Mouse (Mus musculus): ENCODE results near the gene Rnaset2b. TPM values are rescaled to one million over a fixed set of nuclear protein-coding genes. Genes with fewer than 3 reads are reported as not detected.

The Rnaset2b gene
- 113 and 181 TPM in 2 replicates for total RNA-seq (2023)

DNA sequence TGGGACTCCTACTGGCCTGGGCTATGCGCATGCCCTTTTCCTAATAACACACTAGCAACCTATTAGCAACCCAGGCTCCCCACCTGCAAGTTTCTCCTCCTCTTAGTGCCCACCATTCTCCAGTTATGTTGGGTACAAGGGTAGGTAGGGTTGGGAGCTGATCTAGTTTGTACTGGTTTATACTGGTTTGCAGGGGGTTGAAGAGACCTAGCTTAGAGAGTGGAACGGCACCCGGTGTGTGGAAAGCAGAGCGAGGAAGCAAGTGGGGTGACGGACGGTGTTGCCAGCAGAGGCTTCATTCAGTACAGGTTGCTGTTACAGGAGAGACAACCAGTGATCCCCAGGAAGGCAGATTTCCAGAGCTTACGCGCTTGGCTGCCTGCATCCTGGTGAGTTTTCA, at the start of gene Rnaset2b:
Gene Rnaset2b, plus strand, starts transcription at position 301 of the 400 bp plus-strand sequence.

DNA sequence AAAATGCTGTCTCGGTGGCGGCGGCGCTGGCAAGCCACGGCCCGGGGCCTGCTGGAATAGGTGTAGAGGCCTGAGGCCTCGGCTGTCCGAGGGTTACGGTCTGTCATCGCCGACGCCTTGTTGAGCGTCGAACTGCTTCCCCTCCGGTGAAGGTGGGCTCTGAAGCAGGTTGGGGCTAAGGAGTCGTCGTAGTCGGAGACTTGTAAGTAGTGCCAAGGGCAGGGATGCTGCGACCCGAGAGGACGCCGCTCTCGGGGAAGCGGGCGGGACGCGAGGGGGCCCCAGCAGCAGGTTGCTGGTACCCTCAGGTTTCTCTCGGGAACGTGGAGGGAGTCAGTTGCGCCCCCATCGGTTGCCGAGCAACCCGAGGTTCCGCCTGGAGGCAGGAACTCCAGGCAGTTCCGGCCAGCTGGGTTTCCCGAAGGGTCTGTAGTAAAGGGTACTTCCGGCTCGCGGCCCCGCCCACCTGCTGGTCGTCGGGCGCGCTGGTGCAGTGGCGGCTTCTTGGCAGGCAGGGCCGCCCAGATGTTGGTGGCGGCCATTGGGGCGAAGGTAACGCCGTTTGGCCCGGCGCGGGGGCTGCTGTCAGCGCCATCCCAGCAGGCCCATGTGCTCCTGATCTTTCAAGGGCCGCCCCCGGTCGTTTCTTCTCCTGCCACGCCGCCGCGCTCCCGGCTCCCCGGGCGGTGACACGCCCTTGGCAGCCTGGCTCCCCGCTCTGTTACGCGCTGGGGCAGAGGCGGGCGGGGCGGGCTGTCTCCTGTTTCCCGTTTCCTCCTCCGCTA, 22.3 kb upstream of the Rnaset2b start, which contains the start of gene Rsph3b:
Gene Rsph3b, minus strand, starts transcription at position 699 of the 785 bp plus-strand sequence.

DNA sequence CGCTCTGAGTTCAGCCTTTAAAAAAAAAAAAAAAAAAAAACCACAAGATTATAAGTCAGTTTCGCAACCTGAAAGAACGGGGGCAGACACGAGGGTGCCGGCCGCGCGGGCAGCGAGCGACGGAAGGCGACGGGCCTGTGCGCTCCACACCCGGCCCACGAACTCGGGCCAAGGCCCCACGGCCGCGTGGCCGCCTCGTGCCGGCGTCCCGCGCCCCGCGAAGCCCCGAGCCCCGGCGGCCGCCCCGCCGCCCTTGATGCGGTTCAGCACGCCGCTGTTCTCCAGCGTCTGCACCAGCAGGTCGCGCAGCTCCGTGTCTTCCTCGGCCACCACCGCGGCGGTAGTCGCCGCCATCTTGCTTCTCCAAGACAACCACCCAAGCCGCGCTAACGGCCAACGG, 9.7 kb upstream of the Rnaset2b start, which contains the start of gene Tagap1:
Gene Tagap1, minus strand, starts transcription at position 381 of the 400 bp plus-strand sequence.

DNA sequence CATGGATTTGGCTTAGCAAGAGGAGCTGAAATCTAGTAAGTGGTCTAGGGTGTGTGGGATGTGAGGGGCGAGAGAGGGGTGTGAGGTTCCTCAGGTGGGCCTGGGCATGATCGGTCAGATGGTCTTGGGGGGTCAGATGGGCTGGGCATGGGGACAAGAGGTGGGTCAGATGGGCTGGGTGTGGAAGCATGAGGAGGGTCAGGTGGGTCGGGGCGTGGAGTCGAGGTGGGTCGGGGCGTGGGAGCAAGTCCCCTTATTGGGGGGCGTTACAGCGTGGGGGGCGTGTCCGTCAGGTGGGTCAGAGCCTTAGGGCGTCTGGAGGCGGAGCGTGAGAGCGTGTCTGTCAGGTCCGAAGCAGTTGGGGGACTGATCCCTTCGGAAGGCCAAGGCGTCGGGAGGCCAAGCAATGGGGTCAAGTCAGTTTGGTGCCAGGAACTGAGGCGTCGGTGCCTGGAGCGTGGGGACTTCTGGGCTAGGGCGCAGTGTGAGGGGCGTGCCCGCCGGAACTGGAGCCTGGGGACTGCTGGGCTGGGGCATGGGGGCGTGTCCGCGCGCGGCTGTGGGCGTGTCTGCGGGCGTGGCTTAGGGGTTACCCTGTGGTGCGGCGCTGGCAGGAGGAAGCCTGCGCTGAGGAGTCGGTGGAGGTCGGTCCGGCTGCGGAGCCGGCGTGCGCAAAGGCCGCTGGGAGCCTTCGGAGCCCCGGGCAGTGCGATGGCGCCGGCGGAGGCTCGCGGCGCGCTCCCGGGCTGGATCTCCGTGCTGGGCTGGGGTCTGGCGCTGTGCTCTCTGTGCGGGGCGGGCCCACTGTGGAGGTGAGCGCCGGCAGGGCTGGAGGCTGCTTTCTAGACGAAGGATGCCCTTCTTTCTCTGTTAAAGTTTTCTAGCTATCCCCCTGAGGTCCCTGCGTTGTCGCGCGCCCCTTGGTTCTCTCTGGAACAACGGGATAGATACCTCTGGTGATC, 8.1 kb downstream of the Rnaset2b start, which contains the start of gene Gm49721:
Gene Gm49721, plus strand, starts transcription at position 618 of the 962 bp plus-strand sequence.

DNA sequence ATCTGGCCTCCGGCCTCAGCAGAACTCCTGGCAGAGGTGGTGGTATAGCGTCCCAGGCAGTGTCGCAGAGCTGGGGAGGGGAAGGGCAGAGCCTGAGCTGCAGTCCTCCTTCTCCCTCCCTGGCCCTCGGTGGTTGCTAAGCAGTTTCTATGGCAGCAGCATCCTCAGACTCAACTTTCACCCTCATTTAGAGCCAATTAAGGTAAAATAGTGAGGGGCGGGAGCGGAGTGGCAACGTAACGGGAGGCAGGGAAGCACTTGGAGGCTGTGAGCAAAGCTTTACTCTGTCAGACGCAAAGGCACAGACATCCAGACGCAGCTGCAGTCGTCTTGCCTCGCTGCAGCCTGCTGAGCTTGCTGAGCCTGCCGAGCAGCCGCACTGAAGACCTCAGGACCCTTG, 54.8 kb downstream of the Rnaset2b start, which contains the start of gene Gm1604a:
Gene Gm1604a, plus strand, starts transcription at position 312 of the 400 bp plus-strand sequence.

Other genes with a start within 250 kb of the Rnaset2b start
- 299 and 311 TPM in 2 replicates for gene Ezr, start 187.8 kb upstream of the Rnaset2b start, total RNA-seq (2023)
- gene Rsph3b, start 22.0 kb upstream of the Rnaset2b start, total RNA-seq (2023): 12.9 and 13.1 TPM in 2 replicates
- gene Tagap1, start 9.5 kb upstream of the Rnaset2b start, total RNA-seq (2023): 51.6 and 62.7 TPM in 2 replicates
- gene Gm49721, start 8.3 kb downstream of the Rnaset2b start, total RNA-seq (2023): 0.19 TPM in 1 of 2 replicates, not detected in the other
- 2.4 and 2.7 TPM in 2 replicates for gene Gm1604a, start 54.9 kb downstream of the Rnaset2b start, total RNA-seq (2023)
- gene Rps6ka2, start 199.5 kb downstream of the Rnaset2b start, total RNA-seq (2023): 55.8 and 75.8 TPM in 2 replicates